Mouse (Mus musculus) thymus, adult 2 months (tissue): ENCODE results near the gene Polg2.

ENCODE experiments used
- CTCF ChIP-seq: fragments of 200-500 bp; IDR thresholded peaks from 2 replicates; pipeline ENCODE4 v1.5.1; 2012; ENCODE audit warnings: mild to moderate bottlenecking, control low read depth, low read length, moderate library complexity, borderline replicate concordance; ENCODE audit not compliant: control insufficient read depth, poor library complexity, insufficient read depth; ENCODE audit errors: extremely low read depth
- POLR2A ChIP-seq: fragments of 200-500 bp; IDR thresholded peaks from 2 replicates; pipeline ENCODE4 v1.6.1; 2012; ENCODE audit warnings: mild to moderate bottlenecking, low read length, control low read depth, moderate library complexity; ENCODE audit not compliant: control insufficient read depth, poor library complexity, insufficient read depth; ENCODE audit errors: extremely low read depth

DNA sequence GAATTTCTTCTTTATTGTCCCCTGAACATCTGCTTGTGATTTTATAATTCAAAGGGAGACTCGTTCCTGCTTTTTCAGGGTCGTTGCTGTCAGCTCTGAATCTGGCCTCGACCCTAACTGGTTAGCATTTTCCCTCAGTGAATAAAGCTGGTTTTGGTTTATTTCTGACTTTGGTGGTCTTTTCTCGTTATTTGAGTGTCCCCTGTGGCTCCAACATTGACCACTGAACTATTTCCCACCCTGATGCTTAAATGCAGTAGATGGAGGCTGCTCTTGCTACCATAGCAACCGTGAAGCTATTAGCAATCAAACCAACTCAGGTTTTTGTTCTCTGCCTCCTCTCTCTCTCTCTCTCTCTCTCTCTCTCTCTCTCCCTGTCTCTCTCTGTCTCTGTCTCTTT, 51.4 kb downstream of the Polg2 start:
- no peak for TF ChIP-seq CTCF
- no peak for TF ChIP-seq POLR2A
